Mouse (Mus musculus) hindbrain, embryonic 11.5 days (tissue): ENCODE results near the gene Tmx4. TPM values are rescaled to one million over a fixed set of nuclear protein-coding genes. Genes with fewer than 3 reads are reported as not detected.

Experiments
- ATAC-seq: fragments of 200-750 bp; cut with Nextera tagmentation; 2 replicates; pipeline ENCODE4 v1.8.0; 2017; ENCODE audit warnings: mild to moderate bottlenecking, moderate TSS enrichment, moderate library complexity; ENCODE audit not compliant: low FRiP score
- DNase-seq: peaks from one replicate; pipeline ENCODE4 v3.0.0-alpha.2; 2015; ENCODE audit warnings: low spot score
- H3K27ac ChIP-seq: fragments of 300-500 bp; sonication (generic); 2 replicates; pipeline ENCODE4 v1.5.1; 2014; ENCODE audit warnings: mild to moderate bottlenecking, low read depth, low read length
- H3K27me3 ChIP-seq: fragments of 300-500 bp; sonication (generic); 2 replicates; pipeline ENCODE4 v1.6.1; 2014; ENCODE audit warnings: mild to moderate bottlenecking, low read length, moderate library complexity, mixed read lengths; ENCODE audit not compliant: control insufficient read depth, insufficient read depth
- H3K36me3 ChIP-seq: fragments of 300-500 bp; sonication (generic); 2 replicates; pipeline ENCODE4 v1.6.1; 2014; ENCODE audit warnings: mild to moderate bottlenecking, low read length, moderate library complexity, mixed read lengths; ENCODE audit not compliant: control insufficient read depth, insufficient read depth
- H3K4me1 ChIP-seq: fragments of 300-500 bp; sonication (generic); replicated peaks from 2 replicates; pipeline ENCODE4 v1.6.1; 2014; ENCODE audit warnings: low read length, mixed read lengths; ENCODE audit not compliant: control insufficient read depth, insufficient read depth
- H3K4me2 ChIP-seq: fragments of 300-500 bp; sonication (generic); replicated peaks from 2 replicates; pipeline ENCODE4 v1.6.1; 2014; ENCODE audit warnings: mild to moderate bottlenecking, low read depth, low read length
- H3K4me3 ChIP-seq: fragments of 300-500 bp; sonication (generic); 2 replicates; pipeline ENCODE4 v1.5.1; 2014; ENCODE audit warnings: low read depth, low read length
- H3K9ac ChIP-seq: fragments of 300-500 bp; sonication (generic); 2 replicates; pipeline ENCODE4 v1.6.1; 2014; ENCODE audit warnings: low read depth, low read length
- H3K9me3 ChIP-seq: fragments of 300-500 bp; sonication (generic); 2 replicates; pipeline ENCODE4 v1.6.1; 2016; ENCODE audit warnings: low read length; ENCODE audit not compliant: control insufficient read depth
- WGBS: fragments of 180-500 bp; shearing (Covaris S2); extraction: QIAGEN DNeasy Blood & Tissue Kit; methylation state at CpG from one replicate; pipeline ENCODE4 v1.1.7; 2014; 5-methylcytosine and 5-hydroxymethylcytosine counted together
- polyA plus RNA-seq: library from polyadenylated mRNA; unstranded; fragments of >200 nt; fragmentation: Nextera tagmentation; extraction: Ambion mirVana; gene quantifications from 2 replicates; pipeline ENCODE4 v1.2.1, GENCODE M21; 2014

The Tmx4 gene
- polyA plus RNA-seq, 1 experiment from 2014 or later, result 49.8 TPM

- H3K9ac ChIP-seq, result no peak overlapping the region
- 35% methylated on average over 4 of the region's 4 CpGs for WGBS
- H3K4me2 ChIP-seq, result no peak overlapping the region
- H3K27ac ChIP-seq, result no peak overlapping the region
- no peaks in the 10 kb centered on the region for H3K27me3 ChIP-seq
- ATAC-seq (0 out of 2 replicates have a peak, but pooled peaks have one; percentile 25), DNase-seq (no peak)
- H3K4me3 ChIP-seq, result no peak overlapping the region
- no peaks in the 10 kb centered on the region for H3K9me3 ChIP-seq
- no peaks in the 10 kb centered on the region for H3K4me1 ChIP-seq
- no peaks in the 10 kb centered on the region for H3K36me3 ChIP-seq
Observed at GRCm38 (mm10) chr2:134656477-134656876, 12.5 kb upstream of the Tmx4 start.

DNA sequence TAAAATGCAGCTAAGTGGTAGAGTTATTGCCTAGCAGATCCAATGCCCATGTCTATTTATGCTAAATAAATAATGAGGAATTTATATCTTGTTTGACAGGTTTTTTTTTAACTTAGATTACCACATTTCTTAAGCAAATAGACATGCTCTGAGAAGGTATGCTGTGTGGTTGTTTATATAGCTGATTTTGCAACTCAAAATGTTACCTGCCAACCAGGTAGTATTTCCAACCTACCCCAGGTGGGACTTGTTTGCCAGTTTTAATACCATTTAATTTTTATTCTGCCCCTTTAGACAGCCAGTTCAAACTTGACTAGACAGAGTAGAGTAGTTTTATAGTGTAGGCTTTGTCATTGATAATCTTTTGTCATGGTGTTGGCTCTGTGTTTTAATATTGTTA lies 10.7 kb upstream of the Tmx4 start:
- H3K4me1 ChIP-seq, result no peaks in the 10 kb centered on the region
- H3K27me3 ChIP-seq, result no peaks in the 10 kb centered on the region
- DNase-seq (no peak), ATAC-seq (no peak)
- no peak overlapping the region for H3K27ac ChIP-seq
- no peak overlapping the region for H3K4me2 ChIP-seq
- H3K9me3 ChIP-seq, result no peaks in the 10 kb centered on the region
- H3K9ac ChIP-seq, result no peak overlapping the region
- H3K4me3 ChIP-seq, result no peak overlapping the region
- H3K36me3 ChIP-seq, result no peaks in the 10 kb centered on the region

DNA sequence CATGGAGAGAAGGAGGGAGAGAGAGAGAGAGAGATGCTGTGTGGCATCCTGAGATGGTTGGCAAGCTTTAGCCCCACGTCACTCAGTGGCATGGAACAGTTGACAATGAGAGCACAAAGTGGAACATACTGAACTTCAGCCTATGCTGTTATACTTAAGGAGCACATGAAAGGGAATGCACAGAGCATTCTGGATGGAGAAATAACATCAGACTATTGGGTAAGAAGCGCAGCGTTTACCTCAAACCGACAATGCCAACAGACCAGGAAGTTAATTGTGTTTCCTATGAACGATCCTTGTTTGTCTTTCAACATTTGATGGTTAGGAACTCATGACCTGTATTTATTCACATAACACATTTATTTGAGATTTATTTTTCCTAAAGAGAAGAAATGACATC lies 8.8 kb upstream of the Tmx4 start:
- WGBS, result 82% methylated on average over 5 of the region's 5 CpGs
- Histone ChIP-seq H3K36me3 (no peaks in the 10 kb centered on the region), H3K4me1 (no peaks in the 10 kb centered on the region), H3K4me3 (no peak overlapping the region), H3K9ac (no peak overlapping the region), H3K27ac (no peak overlapping the region), H3K27me3 (no peaks in the 10 kb centered on the region), H3K4me2 (no peak overlapping the region), H3K9me3 (no peaks in the 10 kb centered on the region)
- no peak for DNase-seq
- no peak for ATAC-seq

DNA sequence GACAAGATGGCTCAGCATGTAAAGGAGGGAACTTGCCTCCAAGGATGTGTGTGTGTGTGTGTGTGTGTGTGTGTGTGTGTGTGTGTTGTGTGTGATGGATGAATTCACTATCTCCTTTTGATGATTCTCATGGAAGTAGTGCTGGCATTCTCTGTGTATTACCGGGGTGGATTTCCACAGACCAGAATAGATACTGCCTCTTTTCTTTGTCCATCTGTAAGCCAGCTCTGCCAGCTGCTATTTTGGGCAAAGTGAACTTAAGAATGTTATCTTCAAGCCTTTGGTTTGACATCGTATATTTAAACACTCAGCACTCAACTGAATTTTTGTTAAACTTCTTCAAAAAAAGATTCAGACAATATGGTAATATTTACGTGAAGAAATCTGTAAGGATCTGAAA lies 5.1 kb upstream of the Tmx4 start:
- 88% methylated on average over 3 of the region's 3 CpGs for WGBS
- H3K4me1 ChIP-seq, result no peaks in the 10 kb centered on the region
- H3K27me3 ChIP-seq, result no peaks in the 10 kb centered on the region
- H3K27ac ChIP-seq, result no peak overlapping the region
- H3K4me3 ChIP-seq, result no peak overlapping the region
- no peak overlapping the region for H3K9ac ChIP-seq
- no peaks in the 10 kb centered on the region for H3K9me3 ChIP-seq
- no peaks in the 10 kb centered on the region for H3K36me3 ChIP-seq
- H3K4me2 ChIP-seq, result no peak overlapping the region
- no peak for ATAC-seq
- no peak for DNase-seq

GRCm38 (mm10) chr2:134645752-134646151 lies 1.8 kb upstream of the Tmx4 start:
- ATAC-seq (no peak), DNase-seq (no peak)
- no peak overlapping the region for H3K4me3 ChIP-seq
- no peak overlapping the region for H3K4me2 ChIP-seq
- H3K27me3 ChIP-seq, result no peaks in the 10 kb centered on the region
- no peaks in the 10 kb centered on the region for H3K9me3 ChIP-seq
- H3K9ac ChIP-seq, result no peak overlapping the region
- no peaks in the 10 kb centered on the region for H3K4me1 ChIP-seq
- H3K27ac ChIP-seq, result no peak overlapping the region
- H3K36me3 ChIP-seq, result no peaks in the 10 kb centered on the region
- 80% methylated on average over 3 of the region's 3 CpGs for WGBS

DNA sequence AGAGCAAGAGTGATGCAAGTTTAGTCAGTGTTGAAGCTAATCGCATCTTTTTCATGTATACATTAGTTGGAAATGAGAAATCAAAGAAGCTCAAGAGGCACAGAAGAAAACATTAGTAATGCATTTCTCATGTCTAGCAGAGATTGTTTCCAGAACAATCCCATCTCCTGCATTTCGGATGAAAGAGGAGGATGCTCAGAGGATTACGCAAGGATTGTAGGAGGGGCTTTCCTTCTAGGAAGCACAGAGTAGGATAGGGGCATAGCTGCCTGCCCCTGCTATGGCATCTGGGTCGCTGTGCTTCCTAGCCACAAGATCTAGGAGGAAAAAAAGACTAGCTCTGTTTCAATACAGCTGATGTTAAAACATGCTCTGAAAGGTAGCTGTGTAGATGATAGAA lies 1.2 kb upstream of the Tmx4 start:
- peak; percentile 5 for DNase-seq
- no peak for ATAC-seq
- no peak overlapping the region for H3K27ac ChIP-seq
- no peaks in the 10 kb centered on the region for H3K4me1 ChIP-seq
- no peaks in the 10 kb centered on the region for H3K9me3 ChIP-seq
- no peak overlapping the region for H3K9ac ChIP-seq
- H3K4me3 ChIP-seq, result no peak overlapping the region
- H3K4me2 ChIP-seq, result no peak overlapping the region
- no peaks in the 10 kb centered on the region for H3K27me3 ChIP-seq
- no peaks in the 10 kb centered on the region for H3K36me3 ChIP-seq
- 50% methylated on average over 4 of the region's 4 CpGs for WGBS

DNA sequence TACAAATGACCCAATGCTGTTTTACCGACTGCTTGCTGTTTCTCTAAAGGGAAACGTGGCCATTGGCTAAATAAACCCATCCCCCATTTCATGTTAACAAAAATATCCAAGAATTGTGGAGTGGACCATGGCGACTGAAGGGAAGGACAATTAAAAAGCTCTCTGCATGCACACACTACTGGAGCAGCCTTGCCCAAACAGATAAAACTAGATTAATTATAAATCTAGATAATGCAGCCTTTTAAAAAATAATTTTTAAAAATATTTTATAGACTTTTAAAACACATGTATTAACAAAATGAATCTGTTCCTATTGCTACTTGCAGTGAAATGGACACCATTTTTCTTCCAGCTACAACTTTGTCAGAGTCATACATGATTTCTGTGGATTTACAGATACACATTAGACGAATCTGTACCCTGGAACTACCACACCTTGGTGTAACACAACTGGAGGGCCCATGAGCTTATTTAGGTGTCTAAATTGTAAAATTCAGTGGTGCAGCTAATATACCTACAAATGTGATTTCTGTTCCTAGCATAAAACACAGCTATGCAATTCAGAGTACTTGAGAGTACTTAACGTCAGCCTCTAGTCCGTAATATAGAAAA lies 462 bp upstream of the Tmx4 start:
- H3K27me3 ChIP-seq, result no peaks in the 10 kb centered on the region
- peak overlapping the region; percentile 70; the same call in 1 of the 2 replicates for H3K4me3 ChIP-seq
- no peaks in the 10 kb centered on the region for H3K4me1 ChIP-seq
- H3K27ac ChIP-seq, result peak overlapping the region; percentile 98; the same call in 1 of the 2 replicates
- no peaks in the 10 kb centered on the region for H3K9me3 ChIP-seq
- DNase-seq (peak; percentile 12), ATAC-seq (no peak; the same call in 1 of the 2 replicates)
- no peak overlapping the region for H3K9ac ChIP-seq
- peak overlapping the region; percentile 60; the same call in 1 of the 2 replicates for H3K4me2 ChIP-seq
- no peaks in the 10 kb centered on the region for H3K36me3 ChIP-seq
- 38% methylated on average over 6 of the region's 6 CpGs for WGBS

GRCm38 (mm10) chr2:134642377-134642776 lies 1.6 kb downstream of the Tmx4 start:
- Histone ChIP-seq H3K36me3 (no peaks in the 10 kb centered on the region), H3K27ac (no peak overlapping the region), H3K9me3 (no peaks in the 10 kb centered on the region), H3K4me2 (peak overlapping the region; percentile 13; the same call in 1 of the 2 replicates), H3K4me1 (no peaks in the 10 kb centered on the region), H3K27me3 (no peaks in the 10 kb centered on the region), H3K4me3 (peak overlapping the region; percentile 70; the same call in 1 of the 2 replicates), H3K9ac (no peak overlapping the region)
- DNase-seq (no peak), ATAC-seq (no peak)

GRCm38 (mm10) chr2:134641372-134641771 lies 2.6 kb downstream of the Tmx4 start:
- 93% methylated on average over 5 of the region's 5 CpGs for WGBS
- H3K4me1 ChIP-seq, result no peaks in the 10 kb centered on the region
- H3K4me3 ChIP-seq, result no peak overlapping the region
- DNase-seq (no peak), ATAC-seq (no peak)
- no peak overlapping the region for H3K27ac ChIP-seq
- H3K9me3 ChIP-seq, result no peaks in the 10 kb centered on the region
- no peaks in the 10 kb centered on the region for H3K36me3 ChIP-seq
- H3K4me2 ChIP-seq, result no peak overlapping the region
- H3K27me3 ChIP-seq, result no peaks in the 10 kb centered on the region
- no peak overlapping the region for H3K9ac ChIP-seq
